Mouse (Mus musculus) adrenal gland, postnatal 14 days (tissue): ENCODE measurements around the gene Vars. TPM values are rescaled to one million over a fixed set of nuclear protein-coding genes. Genes with fewer than 3 reads are reported as not detected.
A peak's percentile ranks its signal among the peaks of the same experiment; 100 is the strongest.
"Not testable (repeated sequence)": the region's sequence is repeated elsewhere in the genome, so short reads cannot be mapped to it uniquely, and the experiment has no call there.

Experiments used
- DNase-seq: peaks from one replicate; pipeline ENCODE4 v3.0.0; 2021; ENCODE audit warnings: mixed read lengths
- total RNA-seq: library from RNA; stranded (reverse); gene quantifications from 2 replicates; pipeline ENCODE4 v1.2.3, GENCODE M21; 2021

The Vars gene
- total RNA-seq, 1 experiment from 2014 or later, result 55.3 TPM

- DNase-seq, result peak; percentile 83
These were observed 28.6 kb upstream of the Vars start, which contains the start of the genes Hspa1a and Hspa1l for GRCm38 (mm10) chr17:34972069-34972749. Hspa1a (minus strand) TSS chr17:34972156. Hspa1l (plus strand) TSS chr17:34972703.

GRCm38 (mm10) chr17:34975581-34976492 lies 24.9 kb upstream of the Vars start:
- DNase-seq, result peak; percentile 49

GRCm38 (mm10) chr17:34977000-34977399 lies 23.8 kb upstream of the Vars start:
- DNase-seq, result no peak

GRCm38 (mm10) chr17:34978239-34978638 lies 22.5 kb upstream of the Vars start:
- DNase-seq, result no peak

- DNase-seq, result no peak
These were observed 21.2 kb upstream of the Vars start for GRCm38 (mm10) chr17:34979631-34980030.

GRCm38 (mm10) chr17:34980655-34981054 lies 20.1 kb upstream of the Vars start:
- DNase-seq, result peak; percentile 45

GRCm38 (mm10) chr17:34981690-34982180 lies 19.1 kb upstream of the Vars start, which contains the start of gene Lsm2:
Lsm2 (plus strand) TSS chr17:34981862.
- DNase-seq, result peak; percentile 94

GRCm38 (mm10) chr17:34982328-34982727 lies 18.5 kb upstream of the Vars start:
- DNase-seq, result no peak

- DNase-seq, result no peak
These were observed 16.6 kb upstream of the Vars start for GRCm38 (mm10) chr17:34984218-34984617.

- no peak for DNase-seq
These were observed 6.0 kb upstream of the Vars start for GRCm38 (mm10) chr17:34994751-34995150.

- not testable (repeated sequence) for DNase-seq
These were observed 5.6 kb upstream of the Vars start for GRCm38 (mm10) chr17:34995192-34995591.

- not testable (repeated sequence) for DNase-seq
These were observed 4.9 kb upstream of the Vars start for GRCm38 (mm10) chr17:34995927-34996326.

- DNase-seq, result no peak
These were observed 4.2 kb upstream of the Vars start for GRCm38 (mm10) chr17:34996411-34997141.

GRCm38 (mm10) chr17:34997142-34997483 lies 3.7 kb upstream of the Vars start:
- no peak for DNase-seq

GRCm38 (mm10) chr17:34998526-34999430 lies 2.0 kb upstream of the Vars start:
- DNase-seq, result no peak

GRCm38 (mm10) chr17:34999871-35000716 lies 693 bp upstream of the Vars start:
- not testable (repeated sequence) for DNase-seq

- peak; percentile 48 for DNase-seq
These were observed 815 bp downstream of the Vars start for GRCm38 (mm10) chr17:35001452-35002152.

- no peak for DNase-seq
These were observed 1.5 kb downstream of the Vars start for GRCm38 (mm10) chr17:35002153-35002865.
